Mouse (Mus musculus): Measurements from ENCODE around the gene Kif26b. TPM values are rescaled to one million over a fixed set of nuclear protein-coding genes. Genes with fewer than 3 reads are reported as not detected.

Kif26b gene
- polyA plus RNA-seq, 1 experiment from 2014 or later = 2.2 TPM

- Histone ChIP-seq H3K27ac (ENCODE audit: low read depth) (no peak overlapping the region), H3K9me3 (ENCODE audit: low read depth, low read length) (no peaks in the 10 kb centered on the region), H3K36me3 (ENCODE audit: insufficient read depth) (no peaks in the 10 kb centered on the region), H3K4me3 (ENCODE audit: low read depth, low read length) (no peak overlapping the region), H3K27me3 (ENCODE audit: insufficient read depth, low read length) (no peaks in the 10 kb centered on the region), H3K9ac (no peak overlapping the region), H3K4me1 (ENCODE audit: insufficient read depth) (no peaks in the 10 kb centered on the region), H3K4me2 (no peak overlapping the region)
- WGBS = 68% methylated on average over 10 of the region's 10 CpGs
- ATAC-seq (ENCODE audit: insufficient read depth) (no peak), DNase-seq (no peak)
- TF ChIP-seq CTCF (IDR thresholded peaks at IDR 0.05; ENCODE audit: low read depth) = no peak
Observed at GRCm38 (mm10) chr1:178540247-178540646, 11.3 kb downstream of the Kif26b start.

- no peak overlapping the region for H3K27ac ChIP-seq (ENCODE audit: low read depth)
- 84% methylated on average over 5 of the region's 5 CpGs for WGBS
- no peaks in the 10 kb centered on the region for H3K36me3 ChIP-seq (ENCODE audit: insufficient read depth)
- H3K4me1 ChIP-seq (ENCODE audit: insufficient read depth) = no peaks in the 10 kb centered on the region
- H3K9me3 ChIP-seq (ENCODE audit: low read depth, low read length) = no peaks in the 10 kb centered on the region
- DNase-seq (no peak), ATAC-seq (ENCODE audit: insufficient read depth) (no peak)
- no peaks in the 10 kb centered on the region for H3K27me3 ChIP-seq (ENCODE audit: insufficient read depth, low read length)
- H3K4me3 ChIP-seq (ENCODE audit: low read depth, low read length) = no peak overlapping the region
- H3K9ac ChIP-seq = no peak overlapping the region
- no peak for TF ChIP-seq CTCF (IDR thresholded peaks at IDR 0.05; ENCODE audit: low read depth)
- no peak overlapping the region for H3K4me2 ChIP-seq
Observed at GRCm38 (mm10) chr1:178542415-178542814, 13.5 kb downstream of the Kif26b start.

GRCm38 (mm10) chr1:178542990-178543944 is 14.3 kb downstream of the Kif26b start:
- Histone ChIP-seq H3K4me3 (ENCODE audit: low read depth, low read length) (no peak overlapping the region), H3K4me2 (no peak overlapping the region), H3K9ac (no peak overlapping the region), H3K36me3 (ENCODE audit: insufficient read depth) (no peaks in the 10 kb centered on the region), H3K4me1 (ENCODE audit: insufficient read depth) (no peaks in the 10 kb centered on the region), H3K27ac (ENCODE audit: low read depth) (no peak overlapping the region), H3K27me3 (ENCODE audit: insufficient read depth, low read length) (no peaks in the 10 kb centered on the region), H3K9me3 (ENCODE audit: low read depth, low read length) (no peaks in the 10 kb centered on the region)
- DNase-seq = no peak
- no peak for ATAC-seq (ENCODE audit: insufficient read depth)
- TF ChIP-seq CTCF (IDR thresholded peaks at IDR 0.05; ENCODE audit: low read depth) = no peak
- 83% methylated on average over 8 of the region's 8 CpGs for WGBS

- Histone ChIP-seq H3K4me1 (ENCODE audit: insufficient read depth) (no peaks in the 10 kb centered on the region), H3K4me3 (ENCODE audit: low read depth, low read length) (no peak overlapping the region), H3K36me3 (ENCODE audit: insufficient read depth) (no peaks in the 10 kb centered on the region), H3K27ac (ENCODE audit: low read depth) (no peak overlapping the region), H3K27me3 (ENCODE audit: insufficient read depth, low read length) (no peaks in the 10 kb centered on the region), H3K4me2 (no peak overlapping the region), H3K9ac (no peak overlapping the region), H3K9me3 (ENCODE audit: low read depth, low read length) (no peaks in the 10 kb centered on the region)
- TF ChIP-seq CTCF (IDR thresholded peaks at IDR 0.05; ENCODE audit: low read depth) = no peak
- 77% methylated on average over 3 of the region's 3 CpGs for WGBS
- ATAC-seq (ENCODE audit: insufficient read depth) (no peak), DNase-seq (peak; percentile 21)
Observed at GRCm38 (mm10) chr1:178544585-178544984, 15.7 kb downstream of the Kif26b start.

GRCm38 (mm10) chr1:178549576-178549975 is 20.7 kb downstream of the Kif26b start:
- Histone ChIP-seq H3K9ac (no peak overlapping the region), H3K4me1 (ENCODE audit: insufficient read depth) (no peaks in the 10 kb centered on the region), H3K4me2 (no peak overlapping the region), H3K4me3 (ENCODE audit: low read depth, low read length) (no peak overlapping the region), H3K27ac (ENCODE audit: low read depth) (no peak overlapping the region), H3K27me3 (ENCODE audit: insufficient read depth, low read length) (no peaks in the 10 kb centered on the region), H3K9me3 (ENCODE audit: low read depth, low read length) (no peaks in the 10 kb centered on the region), H3K36me3 (ENCODE audit: insufficient read depth) (no peaks in the 10 kb centered on the region)
- ATAC-seq (ENCODE audit: insufficient read depth) = no peak
- no peak for TF ChIP-seq CTCF (IDR thresholded peaks at IDR 0.05; ENCODE audit: low read depth)
- WGBS = 86% methylated on average over 4 of the region's 4 CpGs
- no peak for DNase-seq

GRCm38 (mm10) chr1:178550477-178551047 is 21.6 kb downstream of the Kif26b start:
- H3K36me3 ChIP-seq (ENCODE audit: insufficient read depth) = no peaks in the 10 kb centered on the region
- no peak overlapping the region for H3K4me2 ChIP-seq
- no peaks in the 10 kb centered on the region for H3K27me3 ChIP-seq (ENCODE audit: insufficient read depth, low read length)
- TF ChIP-seq CTCF (IDR thresholded peaks at IDR 0.05; ENCODE audit: low read depth) = no peak
- no peak overlapping the region for H3K9ac ChIP-seq
- DNase-seq = no peak
- H3K9me3 ChIP-seq (ENCODE audit: low read depth, low read length) = no peaks in the 10 kb centered on the region
- WGBS = 94% methylated on average over 5 of the region's 5 CpGs
- H3K4me1 ChIP-seq (ENCODE audit: insufficient read depth) = no peaks in the 10 kb centered on the region
- no peak overlapping the region for H3K27ac ChIP-seq (ENCODE audit: low read depth)
- no peak for ATAC-seq (ENCODE audit: insufficient read depth)
- H3K4me3 ChIP-seq (ENCODE audit: low read depth, low read length) = no peak overlapping the region

GRCm38 (mm10) chr1:178552278-178552897 is 23.5 kb downstream of the Kif26b start:
- H3K27me3 ChIP-seq (ENCODE audit: insufficient read depth, low read length) = no peaks in the 10 kb centered on the region
- H3K9ac ChIP-seq = no peak overlapping the region
- H3K9me3 ChIP-seq (ENCODE audit: low read depth, low read length) = no peaks in the 10 kb centered on the region
- no peak for DNase-seq
- no peaks in the 10 kb centered on the region for H3K36me3 ChIP-seq (ENCODE audit: insufficient read depth)
- H3K27ac ChIP-seq (ENCODE audit: low read depth) = no peak overlapping the region
- no peak for ATAC-seq (ENCODE audit: insufficient read depth)
- no peak for TF ChIP-seq CTCF (IDR thresholded peaks at IDR 0.05; ENCODE audit: low read depth)
- H3K4me3 ChIP-seq (ENCODE audit: low read depth, low read length) = no peak overlapping the region
- no peak overlapping the region for H3K4me2 ChIP-seq
- no peaks in the 10 kb centered on the region for H3K4me1 ChIP-seq (ENCODE audit: insufficient read depth)
- 82% methylated on average over 6 of the region's 6 CpGs for WGBS
